Comparison of ENCODE assay signal across 17 mouse cellular contexts in the genomic region with DNA sequence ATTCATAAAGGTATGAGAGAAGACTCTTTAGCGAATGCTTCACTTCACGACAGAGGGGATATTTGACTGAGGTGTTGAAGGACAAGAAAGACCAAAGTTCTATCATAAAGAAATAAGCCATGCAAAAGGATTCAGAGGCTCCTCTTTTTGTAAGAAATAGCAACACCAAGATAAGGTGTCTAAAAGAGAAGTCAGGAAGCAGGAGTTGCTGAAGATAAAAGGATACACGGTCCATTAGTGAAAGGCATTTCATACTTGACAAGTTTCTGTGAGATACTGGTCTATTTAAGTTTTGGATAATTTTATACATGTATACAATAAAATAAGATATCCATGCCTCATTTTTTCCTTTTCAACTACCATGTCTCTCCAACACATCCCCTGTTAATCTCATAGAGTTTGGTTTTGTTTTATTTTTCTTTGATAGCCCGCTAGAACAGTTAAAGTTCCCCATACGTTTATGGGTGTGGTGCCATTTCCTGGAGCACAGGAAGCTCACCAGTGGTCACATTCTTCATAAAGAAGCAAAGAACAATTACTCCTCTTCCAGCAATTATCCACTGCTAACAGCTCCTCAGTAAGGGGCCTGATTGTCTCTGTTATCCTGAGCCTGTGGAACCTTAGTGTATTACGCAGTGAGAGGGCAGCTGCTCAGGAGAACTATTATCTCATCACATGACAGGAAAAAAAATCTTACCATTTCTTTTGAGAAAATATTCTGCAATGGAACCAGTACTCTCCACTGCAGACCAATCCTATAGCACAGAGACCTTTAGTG. TPM values are rescaled to one million over a fixed set of nuclear protein-coding genes. Genes with fewer than 3 reads are reported as not detected.
A peak's percentile ranks its signal among the peaks of the same experiment; 100 is the strongest.
DNase-seq lines count a peak whose midpoint lies in the region; ATAC-seq lines count a peak whose summit lies in the region.
"Had no signal": no experiment of that assay in that cellular context is flagged by ENCODE, and none has a peak within 500 bp of the region (broad histone marks: within the 10 kb centered on the region; RNA-seq: fewer than 3 reads in every experiment).

No protein-coding gene starts in this region.

- intact Hi-C loops in left cerebral cortex, postnatal 25 days (cut with DNase I): no loop called here

- no peak overlapping the region for H3K27ac ChIP-seq in heart, embryonic 12.5 days (ENCODE audit: poor library complexity, severe bottlenecking)
- H3K27ac ChIP-seq in liver, embryonic 13.5 days: no peak overlapping the region; the same call in 1 of the 2 replicates
- H3K27ac ChIP-seq in limb, embryonic 10.5 days: no peak overlapping the region
- H3K27ac ChIP-seq: lung, embryonic 15.5 days; stomach, postnatal 0 days had no signal

- WGBS in heart, embryonic 12.5 days: 47% methylated on average over 6 of the region's 6 CpGs
- 18% methylated on average over 6 of the region's 6 CpGs for WGBS in liver, embryonic 13.5 days (ENCODE audit: insufficient replicate concordance)
- WGBS in limb, embryonic 10.5 days: 89% methylated on average over 6 of the region's 6 CpGs

- ATAC-seq in heart, embryonic 12.5 days (ENCODE audit: insufficient number of reproducible peaks, low FRiP score): peak; percentile 77
- peak; percentile 60 for ATAC-seq in liver, embryonic 13.5 days (ENCODE audit: low read depth)
- no peak for ATAC-seq in granulocyte monocyte progenitor cell, adult 5-6 weeks (replicated peaks; ENCODE audit: poor library complexity, severe bottlenecking)
- ATAC-seq: forebrain, postnatal 0 days had no signal

- no peaks in the 10 kb centered on the region for H3K27me3 ChIP-seq in heart, embryonic 12.5 days (replicated peaks)
- no peaks in the 10 kb centered on the region for H3K27me3 ChIP-seq in liver, embryonic 13.5 days
- H3K27me3 ChIP-seq in limb, embryonic 10.5 days (ENCODE audit: low read depth, poor library complexity, severe bottlenecking): no peaks in the 10 kb centered on the region
- H3K27me3 ChIP-seq: lung, embryonic 15.5 days had no signal

- H3K9me3 ChIP-seq in heart, embryonic 12.5 days (replicated peaks): no peaks in the 10 kb centered on the region
- no peaks in the 10 kb centered on the region for H3K9me3 ChIP-seq in liver, embryonic 13.5 days (replicated peaks)
- no peaks in the 10 kb centered on the region for H3K9me3 ChIP-seq in limb, embryonic 10.5 days (replicated peaks)
- H3K9me3 ChIP-seq: lung, embryonic 15.5 days had no signal

- H3K4me2 ChIP-seq in heart, embryonic 12.5 days: no peak overlapping the region
- H3K4me2 ChIP-seq in liver, embryonic 13.5 days: no peak overlapping the region
- H3K4me2 ChIP-seq: lung, embryonic 15.5 days had no signal

- no peak overlapping the region for H3K9ac ChIP-seq in heart, embryonic 12.5 days
- no peak overlapping the region for H3K9ac ChIP-seq in liver, embryonic 13.5 days
- H3K9ac ChIP-seq: forebrain, postnatal 0 days; lung, embryonic 15.5 days had no signal

- no peak for DNase-seq in heart, postnatal 4 days
- DNase-seq in 416B (ENCODE audit: low read depth): peak; percentile 8
- DNase-seq in R1 (ENCODE audit: low read depth, low spot score): peak; percentile 95
- no peak for DNase-seq in liver, embryonic 13.5 days
- no peak for DNase-seq in left cerebral cortex, postnatal 25 days (ENCODE audit: low spot score in 2 of 2)
- DNase-seq in limb, embryonic 10.5 days (ENCODE audit: low spot score): no peak
- DNase-seq: adrenal gland, adult 8-10 months; cerebellum, adult 8-10 months; forebrain, postnatal 0 days; gastrocnemius, postnatal 10 days; left cerebral cortex, postnatal 4 days; midbrain, embryonic 14.5 days; thymus, postnatal 4 days had no signal

- H3K36me3 ChIP-seq in heart, embryonic 12.5 days: peaks cover under 1% of the 10 kb centered on the region; the same call in 1 of the 2 replicates
- H3K36me3 ChIP-seq in liver, embryonic 13.5 days: no peaks in the 10 kb centered on the region
- 0 out of 2 replicates have a peak, but pooled peaks cover 1% of the 10 kb centered on the region for H3K36me3 ChIP-seq in limb, embryonic 10.5 days
- H3K36me3 ChIP-seq: lung, embryonic 15.5 days had no signal

- no peaks in the 10 kb centered on the region for H3K4me1 ChIP-seq in heart, embryonic 12.5 days (replicated peaks)
- 0 out of 2 replicates have a peak, but pooled peaks cover 2% of the 10 kb centered on the region for H3K4me1 ChIP-seq in liver, embryonic 13.5 days (replicated peaks)
- no peaks in the 10 kb centered on the region for H3K4me1 ChIP-seq in limb, embryonic 10.5 days

- no peak overlapping the region for H3K4me3 ChIP-seq in heart, embryonic 12.5 days
- no peak overlapping the region for H3K4me3 ChIP-seq in liver, embryonic 13.5 days (replicated peaks)
- no peak overlapping the region for H3K4me3 ChIP-seq in limb, embryonic 10.5 days
- H3K4me3 ChIP-seq: lung, embryonic 15.5 days had no signal

RNA-seq across cellular contexts. Expression of a gene that starts 11.1 kb away (rescaled TPM):
- polyA plus RNA-seq in heart, embryonic 12.5 days (2016; fragmentation: Nextera tagmentation; extraction: Ambion mirVana): 94.7 and 98.2 TPM in 2 replicates
- 10 to 100 TPM; 62.7 to 65.4 TPM for total RNA-seq in heart, postnatal 4 days (2021)
- polyA plus RNA-seq in liver, embryonic 13.5 days (2015; fragmentation: Nextera tagmentation; extraction: Ambion mirVana): 80.4 and 80.8 TPM in 2 replicates
- 10 to 100 TPM; 49.8 to 56.4 TPM for total RNA-seq in left cerebral cortex, postnatal 25 days (2021)
- 113 and 147 TPM in 2 replicates for total RNA-seq in granulocyte monocyte progenitor cell, adult 5-6 weeks (2014; fragmentation: Nextera tagmentation)
- total RNA-seq in granulocyte monocyte progenitor cell, adult 5-6 weeks (2017): 73.2 and 82.7 TPM in 2 replicates
- polyA plus RNA-seq in limb, embryonic 10.5 days (2016; fragmentation: Nextera tagmentation; extraction: Ambion mirVana): 99.6 and 105 TPM in 2 replicates

Comparison
In these comparisons a context has a peak if more than half of its experiments do, and no peak if none do; other contexts are left out.
1. DNase-seq: peak in 416B (single experiment) and R1 (single experiment); none in heart, postnatal 4 days (single experiment), liver, embryonic 13.5 days (single experiment), left cerebral cortex, postnatal 25 days (0 of 2) and limb, embryonic 10.5 days (single experiment).